Mouse (Mus musculus) megakaryocyte-erythroid progenitor cell, adult 5-6 weeks (primary cell): ENCODE data around the gene Gripap1. TPM values are rescaled to one million over a fixed set of nuclear protein-coding genes. Genes with fewer than 3 reads are reported as not detected.
"Not testable (repeated sequence)": the region's sequence is repeated elsewhere in the genome, so short reads cannot be mapped to it uniquely, and the experiment has no call there.

Source experiments
- ATAC-seq: replicated peaks from 2 replicates; pipeline ENCODE4 v1.8.0; 2016; ENCODE audit warnings: mild to moderate bottlenecking, inconsistent platforms; ENCODE audit not compliant: severe bottlenecking, poor library complexity, low FRiP score, low TSS enrichment
- total RNA-seq, 2 experiments: library from RNA; stranded (forward) in 1 of 2; stranded (reverse) in 1 of 2; fragments of 200-1000, 215-1000 nt in 1 of 2; fragments of >200 nt in 1 of 2; fragmentation: Nextera tagmentation in 1 of 2; gene quantifications; 2 replicates each; pipeline ENCODE4 v1.2.3; 2014 to 2017

Gripap1 gene
- total RNA-seq, 2 experiments from 2014 or later: 78.9 to 98.4 TPM

DNA sequence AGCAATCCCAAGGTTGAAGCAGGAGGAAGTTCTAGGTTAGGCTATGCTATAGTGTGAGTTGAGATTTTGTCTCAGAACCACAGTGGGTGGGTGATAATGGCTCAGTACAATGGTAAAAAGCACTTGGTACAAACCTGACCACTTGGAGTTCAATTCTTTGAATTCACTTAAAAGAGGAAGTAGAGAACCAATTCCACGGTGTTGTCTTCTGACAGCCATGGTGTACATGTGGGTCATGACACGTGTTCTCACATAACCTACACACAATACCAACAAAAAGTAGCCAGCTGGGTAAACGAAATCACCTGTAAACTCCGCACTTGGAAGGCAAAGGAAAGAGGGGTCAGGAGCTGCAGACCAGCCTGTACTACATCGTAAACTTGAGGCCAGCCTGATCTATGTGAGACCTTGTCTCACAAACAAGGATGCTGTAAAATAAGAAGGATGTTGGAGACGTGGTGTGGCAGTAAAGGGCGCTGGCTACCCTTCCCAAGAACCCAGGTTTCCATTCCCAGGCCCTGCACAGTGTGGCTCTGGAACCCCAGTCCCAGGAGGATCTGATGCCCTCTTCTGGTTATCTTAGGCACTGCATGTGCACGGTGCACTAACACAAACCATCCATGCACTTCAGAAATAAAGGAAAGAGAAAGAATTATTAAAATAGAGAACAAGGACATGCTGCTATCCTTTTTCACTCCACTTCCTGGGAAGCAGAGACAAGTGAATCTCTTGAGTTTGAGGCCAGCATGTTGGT lies 13.1 kb upstream of the Gripap1 start:
- ATAC-seq: peak; percentile 45; the same call in 1 of the 2 replicates

DNA sequence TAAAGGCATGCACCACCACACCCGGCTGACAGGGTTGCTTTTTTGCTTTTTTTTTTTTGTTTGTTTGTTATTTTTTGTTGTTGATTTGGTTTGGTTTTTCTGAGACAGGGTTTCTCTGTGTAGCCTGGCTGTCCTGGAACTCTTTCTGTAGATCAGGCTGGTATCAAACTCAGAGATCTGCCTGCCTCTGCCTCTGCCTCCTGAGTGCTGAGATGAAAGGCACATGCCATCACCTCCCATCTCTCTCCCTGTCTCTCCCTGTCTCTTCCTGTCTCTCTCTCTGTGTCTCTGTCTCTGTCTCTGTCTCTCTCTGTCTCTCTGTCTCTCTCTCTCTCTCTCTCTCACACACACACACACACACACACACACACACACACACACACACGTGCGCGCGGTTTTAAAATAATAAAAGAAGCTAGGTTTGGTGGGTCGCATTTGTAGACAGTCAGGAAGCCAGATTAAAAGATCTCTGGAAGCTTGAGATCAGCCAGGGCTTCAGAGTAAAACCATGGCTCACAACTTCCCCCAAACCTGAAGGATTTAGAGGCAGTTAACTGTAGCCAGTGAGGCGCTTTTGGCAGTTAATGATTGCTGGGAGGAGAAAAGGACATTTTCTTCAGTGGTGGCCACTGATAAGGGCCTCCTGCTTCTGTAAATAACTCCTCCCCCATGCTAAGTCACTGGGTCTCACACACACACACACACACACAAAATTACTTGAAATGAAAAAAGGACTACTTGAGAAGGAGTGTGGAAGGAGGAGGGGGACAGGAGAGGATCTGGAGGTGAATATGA lies 10.9 kb upstream of the Gripap1 start:
- peak; percentile 88 for ATAC-seq

DNA sequence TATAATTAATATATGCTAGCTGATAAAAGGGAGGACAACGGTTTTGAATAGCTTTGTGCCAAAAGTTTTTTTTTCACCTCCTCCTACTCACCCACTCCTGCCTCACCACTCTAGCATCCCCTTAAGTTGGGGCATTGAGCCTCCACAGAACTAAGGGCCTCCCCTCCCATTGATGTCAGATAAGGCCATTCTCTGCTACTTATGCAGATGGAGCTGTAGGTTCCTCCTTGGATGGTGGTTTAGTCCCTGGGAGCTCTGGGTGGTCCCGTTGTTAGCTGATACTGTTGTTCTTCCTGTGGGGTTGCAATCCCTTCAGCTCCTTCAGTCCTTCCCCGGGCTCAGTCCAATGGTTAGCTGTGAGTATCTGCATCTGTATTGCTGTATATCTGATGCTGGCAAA lies 10.3 kb upstream of the Gripap1 start:
- ATAC-seq: peak; percentile 42

DNA sequence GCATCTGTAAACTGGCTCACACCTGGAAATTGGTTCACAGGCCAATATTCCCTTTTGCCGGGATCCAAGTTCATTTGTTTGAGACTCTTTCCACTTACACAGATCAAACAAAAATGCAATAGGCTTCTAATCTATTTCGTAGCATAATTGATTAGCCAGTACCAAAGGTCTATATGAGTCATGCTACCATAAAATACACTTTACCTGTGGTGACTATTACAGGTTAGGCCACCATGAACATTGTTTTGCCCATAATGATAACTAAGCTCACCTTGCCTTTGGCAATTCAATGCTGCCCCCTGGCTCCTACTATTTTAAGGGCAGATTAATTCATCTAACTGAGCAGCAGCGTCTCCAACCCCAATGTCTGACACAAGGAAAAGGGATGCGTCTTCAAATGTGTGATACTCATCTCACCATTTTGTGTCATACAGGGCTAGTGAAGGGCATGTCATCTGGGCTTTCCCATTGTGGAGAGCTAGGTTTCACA lies 6.9 kb upstream of the Gripap1 start:
- ATAC-seq: no peak

DNA sequence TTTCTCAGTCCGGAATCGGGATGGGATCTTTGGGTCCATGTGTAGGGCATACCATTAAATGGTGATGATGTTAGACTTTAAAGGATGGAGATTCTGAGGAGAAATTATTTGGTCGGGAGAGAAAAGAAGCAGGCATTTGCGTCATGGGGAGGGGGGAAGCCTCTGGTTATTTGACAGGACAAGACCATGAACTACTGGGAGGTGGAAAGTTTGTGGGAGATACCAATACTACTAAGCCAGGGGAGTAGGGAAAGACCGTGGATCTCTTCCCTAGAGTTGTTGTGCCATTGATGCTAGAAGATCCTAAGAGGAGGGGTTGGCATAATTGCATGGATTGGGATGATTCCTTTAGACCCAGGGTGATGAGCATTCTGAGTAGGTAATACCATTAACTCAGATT lies 744 bp downstream of the Gripap1 start:
- ATAC-seq: no peak

DNA sequence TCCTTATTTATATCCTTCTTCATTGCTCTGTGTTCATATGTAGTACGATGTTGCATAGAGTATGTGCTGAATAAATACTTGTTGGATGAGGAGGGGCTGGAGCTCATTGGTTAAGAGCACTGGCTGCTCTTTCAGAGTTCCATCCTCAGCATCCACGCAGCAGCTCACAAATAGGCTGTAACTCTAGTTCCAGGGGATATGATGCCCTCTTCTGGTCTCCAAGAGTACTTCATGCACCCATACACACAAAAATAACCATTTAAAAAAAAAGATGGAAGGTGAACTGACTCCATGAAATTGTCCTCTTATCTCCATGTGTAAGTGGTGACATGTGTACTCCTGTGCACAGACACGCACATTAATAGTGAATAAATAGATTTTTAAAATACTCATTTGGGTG lies 3.8 kb downstream of the Gripap1 start:
- 0 out of 2 replicates have a peak, but pooled peaks have one; percentile 39 for ATAC-seq

DNA sequence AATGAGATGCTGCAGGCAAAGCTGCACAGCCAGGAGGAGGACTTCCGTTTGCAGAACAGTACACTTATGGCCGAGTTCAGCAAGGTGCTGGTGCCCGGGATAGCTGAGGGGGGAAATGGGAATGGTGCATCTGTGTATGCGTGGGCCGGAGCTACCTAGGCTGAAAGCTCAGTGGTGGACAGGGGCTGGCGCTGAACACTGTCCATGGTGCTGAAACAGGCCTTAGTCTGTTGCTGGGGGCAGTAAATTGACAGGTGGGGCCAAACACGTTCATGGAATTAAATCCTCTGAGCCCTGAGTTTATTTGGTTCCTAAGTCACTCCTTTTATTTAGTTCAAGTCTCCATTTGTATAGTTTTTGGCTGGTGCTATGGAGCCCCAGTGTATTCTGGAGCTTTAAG lies 5.5 kb downstream of the Gripap1 start:
- ATAC-seq: peak; percentile 84

DNA sequence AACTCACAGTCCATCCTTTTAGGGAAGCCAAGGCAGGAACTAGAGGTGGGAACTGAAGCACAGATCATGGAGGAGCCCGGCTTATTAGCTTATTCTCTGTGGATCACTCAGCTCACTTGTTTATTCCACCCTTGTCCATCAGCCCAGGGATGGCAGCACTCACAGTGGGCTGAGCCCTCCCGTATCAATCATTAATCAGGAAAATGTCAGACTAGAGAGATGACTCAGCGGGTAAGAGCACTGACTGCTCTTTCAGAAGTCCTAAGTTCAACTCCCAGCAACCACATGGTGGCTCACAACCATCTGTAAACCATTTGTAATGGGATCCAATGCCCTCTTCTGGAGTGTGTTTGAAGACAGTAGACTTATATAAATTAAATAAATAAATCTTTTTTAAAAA lies 7.8 kb downstream of the Gripap1 start:
- no peak for ATAC-seq

DNA sequence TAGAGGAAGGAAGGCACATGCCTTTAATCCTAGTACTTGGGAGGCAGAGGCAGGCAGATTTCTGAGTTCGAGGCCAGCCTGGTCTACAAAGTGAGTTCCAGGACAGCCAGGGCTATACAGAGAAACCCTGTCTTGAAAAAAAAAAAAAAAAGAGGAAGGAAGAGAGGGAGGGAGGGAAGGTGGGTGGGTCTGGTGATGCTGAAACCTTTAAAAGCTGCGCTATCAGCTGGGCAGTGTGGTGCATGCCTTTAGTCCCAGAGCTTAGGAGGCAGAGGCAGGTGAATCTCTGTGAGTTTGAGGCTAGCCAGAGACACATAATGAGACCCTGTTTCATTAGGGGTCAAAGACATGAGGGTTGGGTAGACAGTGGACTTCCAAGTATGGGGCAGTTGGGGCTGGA lies 12.6 kb downstream of the Gripap1 start:
- not testable (repeated sequence) for ATAC-seq

DNA sequence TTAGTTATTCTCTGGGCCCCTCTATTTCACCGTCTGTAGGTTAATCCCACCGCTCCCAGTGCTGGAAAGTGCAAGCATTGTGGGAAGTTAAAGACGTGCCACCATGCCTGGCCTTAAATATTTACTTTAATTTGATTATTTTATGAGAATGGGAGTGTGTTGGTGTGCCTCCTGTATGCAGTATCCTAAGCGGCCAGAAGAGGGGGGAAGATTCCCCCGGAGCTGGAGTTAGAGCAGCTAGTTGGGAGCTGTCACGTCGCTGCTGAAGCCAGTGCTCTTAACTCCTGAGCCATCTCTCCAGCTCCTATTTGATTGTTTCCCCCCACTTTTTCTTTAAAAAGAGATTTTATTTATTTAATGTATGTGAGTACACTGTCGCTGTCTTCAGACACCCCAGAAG lies 25.5 kb downstream of the Gripap1 start:
- ATAC-seq: peak; percentile 95

DNA sequence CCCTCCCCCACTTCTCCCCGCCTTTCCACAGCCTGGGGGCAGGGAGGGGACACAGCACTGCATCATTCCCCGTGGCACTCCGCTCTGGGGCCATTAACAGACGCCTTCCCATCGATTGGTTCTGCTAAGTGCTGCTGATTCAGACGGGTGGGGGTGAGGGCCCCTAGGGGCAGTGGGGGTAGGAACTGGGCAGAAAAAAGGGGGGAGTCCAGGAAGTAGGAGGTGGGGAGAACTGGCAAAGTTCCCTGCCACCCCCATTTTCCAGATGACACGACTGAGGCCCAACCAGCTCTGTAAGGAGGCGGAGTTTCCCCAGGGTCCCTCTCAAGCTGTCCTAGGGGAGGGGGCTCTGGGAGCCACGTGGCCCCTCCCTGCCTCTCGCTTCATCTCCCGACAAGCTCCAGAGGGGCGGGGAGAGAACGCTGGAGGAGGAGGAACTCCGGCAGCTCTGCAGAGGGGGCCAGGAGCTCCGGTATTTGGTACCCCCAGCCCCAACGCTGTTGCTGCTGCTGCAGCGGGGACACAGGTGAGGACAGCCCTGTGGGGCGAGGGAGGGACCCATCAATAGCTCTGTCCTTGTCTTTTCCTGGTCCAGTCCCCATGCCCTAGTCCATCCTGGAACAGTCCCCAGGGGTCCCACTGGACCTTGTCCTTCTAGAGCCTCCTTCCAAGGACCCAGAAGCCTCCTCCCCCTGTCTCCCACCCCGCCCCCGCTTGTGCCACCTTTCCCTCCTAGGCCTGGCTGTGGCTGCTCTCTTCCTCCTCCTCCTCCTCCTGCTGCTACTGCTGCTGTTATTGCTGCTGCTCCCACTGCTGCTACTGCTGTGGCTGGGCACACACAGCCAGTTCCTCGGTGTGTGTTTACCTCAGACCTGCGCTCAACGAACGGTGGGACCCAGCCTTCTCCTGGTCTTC lies 32.6 kb downstream of the Gripap1 start, which contains the start of gene Kcnd1:
Gene Kcnd1, plus strand, starts transcription at position 425 of the 915 bp plus-strand sequence.
- no peak for ATAC-seq

DNA sequence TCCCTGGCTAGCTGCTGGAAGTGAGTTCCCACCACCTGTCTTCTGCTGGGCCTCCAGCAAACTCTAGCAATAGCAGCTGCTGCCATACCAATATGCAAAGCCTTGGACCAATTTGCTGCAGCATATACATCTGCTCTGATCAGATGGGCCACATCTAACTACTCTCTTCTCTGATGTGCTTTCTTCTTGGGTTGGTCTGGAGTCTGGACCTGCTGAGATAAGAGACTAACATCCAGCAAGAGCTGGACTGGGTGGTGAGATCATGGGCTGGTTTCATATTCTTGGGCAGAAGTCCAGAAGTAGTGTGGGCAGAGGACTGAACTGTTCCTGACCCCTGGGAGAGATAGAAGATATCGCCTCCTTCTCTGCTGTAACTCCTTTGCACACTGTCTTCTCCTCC lies 47.6 kb downstream of the Gripap1 start:
- ATAC-seq: peak; percentile 71

DNA sequence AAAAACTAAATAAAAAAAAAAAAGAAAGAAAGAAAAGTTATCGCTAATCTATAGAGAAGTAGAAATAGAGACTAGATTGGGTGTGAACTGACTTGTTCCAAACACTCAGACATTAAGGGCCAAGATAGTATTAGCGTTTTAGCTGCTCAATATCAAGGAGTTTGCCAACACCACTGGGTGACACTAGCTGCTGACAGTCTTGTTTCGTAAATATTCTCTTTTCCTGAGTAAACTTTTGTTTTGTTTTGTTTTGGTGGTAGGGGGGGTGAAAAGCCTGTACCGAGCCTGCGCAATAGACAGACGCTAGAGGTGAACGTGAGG lies 51.2 kb downstream of the Gripap1 start:
- ATAC-seq: no peak

DNA sequence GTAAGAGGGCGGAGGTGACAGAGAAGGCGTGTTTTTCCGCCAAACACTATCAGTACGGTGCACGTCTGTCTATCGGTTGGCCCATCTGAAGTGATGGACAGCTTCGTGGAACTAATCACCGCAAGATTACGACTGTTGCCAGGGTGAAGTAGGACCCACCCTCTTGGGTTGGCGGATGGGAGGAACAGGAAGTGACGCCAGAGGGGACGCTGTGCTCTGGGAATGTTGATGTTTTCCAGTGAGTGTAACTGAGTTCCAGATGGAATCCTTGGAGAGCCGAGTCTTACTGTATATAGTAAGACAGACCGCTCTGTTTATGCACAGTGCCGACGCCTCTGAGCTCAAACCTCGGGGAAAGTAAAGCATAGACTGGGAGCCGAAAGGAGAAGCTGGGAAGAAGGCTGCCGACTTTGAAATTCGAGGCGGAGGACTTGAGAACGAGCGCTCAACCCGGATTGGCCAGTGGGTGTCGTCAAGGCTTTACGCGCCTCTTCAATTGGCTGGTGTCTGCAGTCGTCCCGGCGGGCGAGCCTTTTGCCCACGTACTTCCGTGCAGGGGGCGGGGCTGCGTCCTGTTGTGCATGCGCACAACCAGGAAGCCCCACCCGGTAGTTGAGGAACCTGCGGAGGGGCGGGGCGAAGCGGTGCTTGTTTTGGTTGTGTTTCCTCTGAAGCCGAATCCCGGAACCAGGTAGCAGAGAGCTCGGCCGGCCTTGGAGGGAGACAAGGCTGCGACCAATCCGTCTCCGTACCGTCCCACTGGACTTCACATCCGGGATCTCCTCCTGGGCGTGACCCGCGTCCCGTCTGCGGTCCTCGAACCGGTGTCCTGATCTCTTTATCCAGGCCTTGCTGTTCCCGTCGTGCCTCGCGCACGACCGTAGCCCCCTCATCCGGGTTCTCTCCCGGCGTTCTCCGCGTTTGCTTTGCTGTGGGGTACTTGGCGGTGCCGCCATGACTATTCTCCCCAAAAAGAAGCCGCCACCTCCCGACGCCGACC lies 51.9 kb downstream of the Gripap1 start, which contains the start of gene Otud5:
Gene Otud5, plus strand, starts transcription at position 202 of the 1,000 bp plus-strand sequence.
- ATAC-seq: peak; percentile 83

DNA sequence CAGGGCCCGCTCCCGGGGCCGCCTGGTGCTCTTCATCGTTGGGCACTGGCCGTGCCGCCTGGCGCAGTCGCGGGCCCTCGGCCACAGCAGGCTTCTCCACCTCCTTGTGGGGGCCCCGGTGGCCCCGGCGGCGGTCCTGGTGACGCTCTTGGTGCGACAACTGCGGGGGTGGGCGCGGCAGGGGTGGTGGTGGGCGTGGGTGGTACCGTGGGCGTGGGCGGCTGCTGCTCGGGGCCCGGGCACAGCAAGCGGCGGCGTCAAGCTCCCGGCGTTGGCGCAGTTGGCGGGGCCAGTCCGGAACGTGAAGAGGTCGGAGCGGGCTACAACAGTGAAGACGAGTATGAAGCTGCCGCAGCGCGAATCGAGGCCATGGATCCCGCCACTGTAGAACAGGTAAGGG lies 52.8 kb downstream of the Gripap1 start:
- ATAC-seq: no peak

DNA sequence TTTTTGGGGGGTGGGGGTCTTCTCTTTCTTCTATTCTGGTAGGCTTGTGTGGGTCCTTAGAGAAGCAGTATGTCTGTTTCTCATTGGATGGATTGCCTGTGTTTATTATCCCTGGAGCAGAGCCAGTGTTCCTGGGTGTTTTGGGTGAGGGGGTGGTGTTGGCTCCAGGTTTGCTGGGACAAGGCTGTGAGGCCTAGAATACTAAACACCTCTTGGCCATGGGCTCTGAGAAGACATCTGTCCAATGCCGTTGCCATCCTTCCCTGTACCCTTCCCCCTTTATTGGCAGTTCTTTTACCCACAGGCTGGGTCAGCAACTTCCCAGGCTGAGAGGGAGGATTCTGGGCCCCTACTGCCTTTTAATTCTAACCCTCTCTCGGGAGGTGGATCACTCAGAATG lies 58.3 kb downstream of the Gripap1 start:
- no peak for ATAC-seq

DNA sequence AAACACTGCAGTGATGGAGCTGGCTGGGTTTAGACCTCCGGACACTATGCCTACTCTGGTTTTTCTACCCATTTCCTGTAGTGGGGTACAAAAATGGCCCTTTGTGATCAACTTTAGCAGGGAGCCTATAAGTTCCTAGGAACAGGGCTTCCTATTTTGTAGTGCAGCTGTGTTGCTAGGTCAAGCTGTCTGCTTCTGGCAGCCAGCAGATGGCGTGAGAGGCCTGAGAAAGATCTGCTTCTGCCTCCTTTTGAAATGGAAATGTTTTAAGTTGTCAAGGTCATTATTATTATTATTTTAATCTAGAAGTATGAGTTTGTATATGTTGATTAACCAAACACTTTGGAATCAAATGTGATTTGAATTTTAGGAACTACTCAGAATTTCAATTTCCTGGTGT lies 65.0 kb downstream of the Gripap1 start:
- ATAC-seq: peak; percentile 75; the same call in 1 of the 2 replicates

DNA sequence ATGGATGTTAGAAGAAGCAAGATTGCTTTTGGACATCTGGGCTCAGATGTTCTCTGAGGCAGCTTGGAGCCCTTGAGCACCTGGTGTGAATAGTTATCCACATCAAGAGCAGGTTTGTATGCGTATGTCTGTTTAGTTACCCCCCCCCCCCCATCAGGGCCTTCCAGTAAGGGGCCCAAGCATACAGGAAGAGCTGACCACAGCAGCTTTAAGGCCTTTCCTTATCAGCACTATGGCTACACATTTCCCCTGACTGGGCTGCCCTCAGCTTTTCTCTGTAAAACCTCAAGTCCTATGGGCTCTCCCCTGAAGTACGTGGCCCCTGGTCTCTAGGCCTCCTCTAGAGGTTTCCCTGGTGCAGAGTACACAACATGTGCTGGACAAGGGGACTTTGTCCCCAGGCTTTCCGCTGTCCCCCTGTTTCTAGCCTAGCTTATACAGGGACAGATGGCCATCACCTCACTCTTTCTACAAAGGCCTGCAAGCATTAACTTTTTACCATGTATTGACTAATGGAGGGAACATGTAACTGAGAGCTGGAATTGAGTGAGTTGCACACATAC lies 69.7 kb downstream of the Gripap1 start:
- no peak for ATAC-seq
